Mouse (Mus musculus) embryonic fibroblast, embryonic 13.5 days (primary cell): ENCODE data around the gene Tac2.

Source experiments
- CTCF ChIP-seq: IDR thresholded peaks from 2 replicates; pipeline ENCODE4 v1.5.1; 2011; ENCODE audit warnings: mild to moderate bottlenecking, control low read depth, low read length, moderate library complexity, borderline replicate concordance; ENCODE audit not compliant: insufficient read depth
- POLR2A ChIP-seq: IDR thresholded peaks from 2 replicates; pipeline ENCODE4 v1.6.1; 2011; ENCODE audit warnings: low read depth, mild to moderate bottlenecking, control low read depth, low read length, moderate library complexity

- TF ChIP-seq POLR2A (no peak), CTCF (no peak)
Measured at GRCm38 (mm10) chr10:127695775-127696174, 28.5 kb upstream of the Tac2 start.
